Mouse (Mus musculus): ENCODE data around the gene Zfp972. TPM values are rescaled to one million over a fixed set of nuclear protein-coding genes. Genes with fewer than 3 reads are reported as not detected.
A peak's percentile ranks its signal among the peaks of the same experiment; 100 is the strongest.
"Not testable (repeated sequence)": the region's sequence is repeated elsewhere in the genome, so short reads cannot be mapped to it uniquely, and the experiment has no call there.

The Zfp972 gene
- under 1 TPM in 1 of 2 experiments, not detected in 1; 0.70 TPM for total RNA-seq (2021)

GRCm38 (mm10) chr2:177925563-177926103, at the start of gene Zfp972:
Zfp972 (minus strand) TSS chr2:177925613.
- not testable (repeated sequence) for DNase-seq

DNA sequence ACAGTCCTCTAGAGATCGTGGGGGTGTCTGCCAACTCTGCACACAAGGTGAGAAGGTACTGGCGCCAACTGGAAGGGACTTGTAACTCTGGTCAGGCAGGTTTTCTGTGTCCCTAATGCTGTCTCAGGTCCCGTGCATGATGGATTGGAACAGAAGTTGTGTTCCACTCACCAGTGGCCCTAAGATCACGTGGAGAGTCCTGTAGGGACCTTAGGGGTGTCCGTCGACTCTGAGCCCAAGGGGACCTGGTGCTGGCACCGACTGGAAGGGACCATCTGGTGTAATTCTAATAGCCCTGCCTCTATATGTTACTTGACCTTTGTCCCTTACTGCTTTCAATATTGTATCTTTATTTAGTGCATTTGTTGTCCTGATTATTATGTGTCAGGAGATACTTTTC, 49.4 kb upstream of the Zfp972 start:
- DNase-seq = not testable (repeated sequence)

DNA sequence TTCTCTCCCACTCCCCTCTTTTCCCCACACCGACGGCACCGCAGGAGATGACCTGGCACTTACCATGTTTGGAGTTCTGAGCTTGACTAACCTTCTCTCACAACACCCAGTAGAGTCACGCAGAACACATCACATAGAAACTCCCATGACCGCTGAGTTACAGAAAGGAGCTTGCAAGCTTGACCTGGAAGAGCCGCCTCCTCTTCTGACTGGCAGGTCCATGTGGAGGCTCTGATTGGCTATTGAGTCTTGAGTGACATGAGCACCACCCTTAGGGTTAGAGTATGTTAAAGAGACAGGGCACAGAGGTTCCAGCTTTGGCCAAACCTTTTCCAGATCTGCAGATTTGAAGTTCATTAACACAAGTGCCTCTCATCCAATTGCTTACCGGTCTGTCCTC, 31.7 kb upstream of the Zfp972 start, which contains the start of gene Gm14326:
Gene Gm14326, minus strand, starts transcription at position 153 of the 400 bp plus-strand sequence.
- DNase-seq = peak; percentile 77

- DNase-seq = peak; percentile 36
Measured at GRCm38 (mm10) chr2:177956734-177957133, 31.3 kb upstream of the Zfp972 start.

DNA sequence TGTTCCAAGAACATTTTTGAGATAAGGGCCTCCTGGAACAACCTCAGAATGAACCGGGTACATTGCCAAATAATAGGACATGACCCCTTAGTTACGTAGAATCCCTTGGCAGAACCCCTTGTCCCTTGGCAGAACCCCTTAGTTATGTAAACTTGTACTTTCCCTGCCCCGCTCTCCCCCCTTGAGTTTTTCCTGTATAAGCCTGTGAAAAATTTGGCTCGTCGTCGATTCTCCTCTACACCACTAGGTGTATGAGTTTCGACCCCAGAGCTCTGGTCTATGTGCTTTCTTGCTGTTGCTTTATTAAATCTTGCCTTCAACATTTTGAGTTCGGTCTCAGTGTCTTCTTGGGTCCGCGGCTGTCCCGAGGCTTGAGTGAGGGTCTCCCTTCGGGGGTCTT, 22.1 kb downstream of the Zfp972 start:
- DNase-seq = not testable (repeated sequence)

DNA sequence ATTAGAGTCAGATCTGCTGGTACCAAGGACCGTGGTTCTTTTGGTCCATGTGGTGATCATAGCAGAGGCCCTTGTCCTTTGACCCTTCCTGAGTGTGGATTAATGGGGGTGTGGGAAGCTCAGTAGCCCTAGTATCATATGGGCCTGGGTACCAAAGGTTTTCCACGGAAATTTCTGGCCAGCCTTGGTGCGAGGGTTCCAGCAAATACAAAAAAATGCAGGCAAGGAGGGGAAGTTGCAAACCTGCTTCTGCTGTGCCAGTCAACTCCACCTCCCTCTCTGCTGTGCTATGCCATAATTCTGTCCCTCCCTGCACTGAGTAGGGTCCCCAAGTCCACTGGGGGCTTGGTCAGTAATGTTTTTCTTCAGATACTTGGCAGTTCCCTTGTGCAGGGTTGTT, 27.2 kb downstream of the Zfp972 start:
- DNase-seq = not testable (repeated sequence)

GRCm38 (mm10) chr2:177897046-177897578, 28.3 kb downstream of the Zfp972 start, which contains the start of gene Gm14327:
Gm14327 (plus strand) TSS chr2:177897096.
- not testable (repeated sequence) for DNase-seq

- not testable (repeated sequence) for DNase-seq
Measured at GRCm38 (mm10) chr2:177887743-177888142, 37.7 kb downstream of the Zfp972 start.

- not testable (repeated sequence) for DNase-seq
Measured at GRCm38 (mm10) chr2:177862254-177862653, 63.2 kb downstream of the Zfp972 start.

Other genes starting within 250 kb of the Zfp972 start
- 10 to 100 TPM; 10.2 to 13.9 TPM for gene Gm14322, start 166.3 kb downstream of the Zfp972 start, total RNA-seq (2021)
- 10 to 100 TPM; 52.6 to 54.0 TPM for gene Gm14325, start 85.3 kb downstream of the Zfp972 start, total RNA-seq (2021)
- 1 to 10 TPM; 5.6 to 6.7 TPM for gene Gm14327, start 28.5 kb downstream of the Zfp972 start, total RNA-seq (2021)
- 10 to 100 TPM; 30.0 to 33.5 TPM for gene Gm14326, start 31.7 kb upstream of the Zfp972 start, total RNA-seq (2021)
- gene Zfp971, start 97.7 kb upstream of the Zfp972 start, total RNA-seq (2021) = 10 to 100 TPM; 25.0 to 25.4 TPM
- 1 to 10 TPM; 8.4 to 9.3 TPM for gene Zfp931, start 152.9 kb upstream of the Zfp972 start, total RNA-seq (2021)
- gene Phactr3, start 193.4 kb upstream of the Zfp972 start, total RNA-seq (2021) = 1 to 10 TPM; 2.6 to 2.7 TPM